Mouse (Mus musculus): ENCODE results near the gene Kcnk3.

Kcnk3 gene

DNA sequence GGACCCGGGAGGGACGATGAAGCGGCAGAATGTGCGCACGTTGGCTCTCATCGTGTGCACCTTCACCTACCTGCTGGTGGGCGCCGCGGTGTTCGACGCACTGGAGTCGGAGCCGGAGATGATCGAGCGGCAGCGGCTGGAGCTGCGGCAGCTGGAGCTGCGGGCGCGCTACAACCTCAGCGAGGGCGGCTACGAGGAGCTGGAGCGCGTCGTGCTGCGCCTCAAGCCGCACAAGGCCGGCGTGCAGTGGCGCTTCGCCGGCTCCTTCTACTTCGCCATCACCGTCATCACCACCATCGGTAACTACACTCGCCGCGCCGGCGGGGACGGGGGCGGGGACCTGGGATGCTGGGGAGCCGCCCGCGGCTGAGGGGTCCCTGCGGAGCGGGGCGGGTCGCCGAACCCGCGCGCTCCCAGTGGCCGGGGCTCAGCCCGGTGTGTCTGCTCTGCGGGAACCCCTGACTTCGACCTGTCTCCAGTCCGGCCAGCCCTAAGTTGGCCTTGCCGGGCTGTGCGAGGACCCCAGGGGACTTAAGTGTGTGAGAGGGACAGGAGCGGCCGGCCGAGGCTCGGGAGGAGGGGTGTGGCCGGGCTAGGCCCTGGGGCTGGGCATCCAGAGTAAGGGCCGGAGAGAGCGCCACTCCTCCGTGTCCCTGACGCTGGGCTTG lies 465 bp downstream of the Kcnk3 start:
- DNase-seq (ENCODE audit: low spot score) = no peak

DNA sequence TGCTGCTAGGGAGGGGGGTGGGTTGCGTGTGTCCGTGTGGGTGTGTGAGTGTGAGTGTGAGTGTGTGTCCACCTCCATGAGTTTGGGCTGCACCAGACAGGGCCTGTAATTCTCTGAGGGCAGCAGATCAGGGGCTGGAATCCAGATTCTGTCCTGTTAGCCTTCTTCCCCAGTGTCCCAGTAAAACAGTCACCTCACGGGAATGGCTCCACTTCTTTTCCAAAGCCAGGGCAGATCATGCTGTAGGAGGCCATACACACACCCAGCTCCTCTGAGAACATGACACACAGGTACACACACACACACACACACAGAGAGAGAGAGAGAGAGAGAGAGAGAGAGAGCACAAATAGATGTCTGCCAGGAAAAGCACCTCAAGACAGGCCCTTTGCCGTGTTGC lies 1.1 kb downstream of the Kcnk3 start:
- no peak for DNase-seq (ENCODE audit: low spot score)

DNA sequence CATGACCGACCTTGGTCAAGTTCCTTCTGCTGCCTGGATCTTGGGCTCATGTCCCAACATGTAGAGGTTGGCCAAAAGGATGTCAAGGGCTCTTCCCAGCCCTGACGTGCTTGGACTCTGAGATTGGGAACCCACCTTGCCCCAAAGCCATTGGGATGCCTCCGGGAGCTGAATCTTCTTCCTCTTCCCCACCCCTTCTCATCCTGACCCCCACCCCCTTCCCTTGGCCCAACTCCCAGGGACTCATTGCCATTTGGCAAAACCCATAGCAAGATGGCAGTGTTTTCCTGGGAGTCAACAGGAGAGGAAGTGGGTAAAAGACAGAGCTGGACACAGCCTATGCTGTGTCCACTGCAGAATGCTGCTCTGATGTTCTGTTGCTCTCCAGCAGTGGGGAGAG lies 1.6 kb downstream of the Kcnk3 start:
- DNase-seq (ENCODE audit: low spot score) = no peak

DNA sequence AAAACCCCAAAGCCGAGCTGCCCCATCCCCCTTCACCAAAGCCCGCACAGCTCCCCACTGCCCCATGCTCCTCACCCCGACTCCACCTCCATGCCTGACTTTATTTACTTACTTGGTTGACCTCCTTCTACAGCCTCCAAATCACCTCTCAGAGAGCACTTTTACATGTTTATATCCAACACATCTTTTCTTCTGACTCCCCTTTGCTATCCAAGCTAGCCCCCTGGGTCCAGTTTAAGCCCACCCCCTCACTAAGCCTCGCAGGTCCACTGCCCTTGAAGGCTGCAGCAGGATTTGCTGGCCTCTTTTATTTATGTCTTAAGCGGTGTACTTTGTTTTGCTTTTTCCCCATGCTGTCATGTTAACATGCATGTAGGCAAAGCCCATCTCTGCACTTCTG lies 2.3 kb downstream of the Kcnk3 start:
- no peak for DNase-seq (ENCODE audit: low spot score)

DNA sequence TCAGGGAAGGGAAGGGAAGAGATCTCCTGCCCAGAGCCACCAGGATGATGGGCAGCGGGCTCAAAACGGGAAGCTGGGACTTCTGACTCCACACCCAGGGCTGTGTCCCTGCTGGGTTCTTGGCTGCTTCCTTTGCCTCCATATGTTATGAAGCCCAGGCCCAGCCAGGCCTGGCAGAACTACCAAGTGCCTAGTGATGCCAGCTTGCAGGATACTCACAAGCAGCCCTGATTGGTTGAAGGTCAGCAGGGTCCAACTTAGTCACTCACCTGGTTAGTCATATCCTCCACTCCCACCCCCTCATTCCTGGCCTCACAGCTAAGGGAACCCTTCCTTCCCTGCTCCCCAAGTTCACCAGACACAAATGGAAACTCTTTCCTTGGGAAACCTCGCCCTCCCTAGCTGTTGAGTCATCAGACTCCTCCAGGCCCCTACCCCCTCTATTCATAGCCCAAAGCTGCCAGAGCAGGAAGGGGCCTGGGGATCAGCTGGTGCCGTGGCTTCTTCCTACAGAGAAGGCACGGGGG lies 3.3 kb downstream of the Kcnk3 start:
- no peak for DNase-seq (ENCODE audit: low spot score)

DNA sequence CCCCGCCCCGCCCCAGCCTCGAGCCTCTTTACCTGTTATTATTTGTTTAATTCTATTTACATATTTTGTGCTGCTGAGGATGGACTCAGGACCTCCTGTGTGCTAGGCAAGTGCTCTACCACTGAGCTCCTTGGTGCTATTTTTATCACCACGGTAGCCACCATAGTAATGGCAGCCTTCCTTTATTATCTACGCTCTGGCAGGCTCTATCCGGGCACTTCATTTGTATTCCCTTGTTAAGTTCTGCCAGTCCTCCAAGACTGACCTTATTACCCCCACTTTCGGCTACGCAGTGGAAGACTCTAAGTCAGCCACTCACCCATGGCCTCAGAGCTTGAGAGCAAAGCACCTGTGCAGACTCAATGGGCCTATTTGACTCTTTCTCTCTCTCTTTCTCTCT lies 3.8 kb downstream of the Kcnk3 start:
- no peak for DNase-seq (ENCODE audit: low spot score)

DNA sequence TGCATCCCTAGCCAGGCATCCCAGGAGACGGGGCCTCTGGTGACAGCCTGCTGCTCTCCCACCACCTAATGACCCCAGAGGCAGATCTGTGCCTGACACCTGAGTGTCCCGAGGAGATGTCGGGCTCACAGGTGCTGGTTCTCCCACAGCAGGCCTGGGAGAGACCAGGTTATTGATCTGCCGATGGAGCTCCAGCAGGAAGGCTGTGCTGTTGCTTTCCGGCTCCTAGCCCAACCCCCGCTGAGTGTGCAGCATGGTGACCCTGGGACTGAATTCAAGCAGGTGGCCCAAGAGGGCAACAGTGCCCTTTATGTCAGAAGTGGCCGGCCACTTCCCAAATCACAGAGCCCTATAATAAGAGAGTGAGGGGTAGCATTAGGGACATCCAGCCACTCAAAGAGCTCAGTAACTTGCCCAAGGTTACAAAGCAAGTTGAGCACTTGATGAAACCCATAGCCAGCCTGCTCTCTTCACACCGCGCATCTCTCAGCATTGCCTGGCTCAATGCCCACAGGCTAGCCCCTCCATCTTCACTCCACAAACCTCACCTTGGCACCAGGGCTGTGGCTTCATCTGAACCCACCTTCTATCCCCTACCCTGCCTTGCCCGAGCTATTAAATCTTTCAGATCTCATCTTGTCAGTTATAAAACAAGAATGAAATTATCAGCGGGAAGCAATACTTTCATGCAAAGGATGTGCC lies 4.5 kb downstream of the Kcnk3 start:
- no peak for DNase-seq (ENCODE audit: low spot score)

DNA sequence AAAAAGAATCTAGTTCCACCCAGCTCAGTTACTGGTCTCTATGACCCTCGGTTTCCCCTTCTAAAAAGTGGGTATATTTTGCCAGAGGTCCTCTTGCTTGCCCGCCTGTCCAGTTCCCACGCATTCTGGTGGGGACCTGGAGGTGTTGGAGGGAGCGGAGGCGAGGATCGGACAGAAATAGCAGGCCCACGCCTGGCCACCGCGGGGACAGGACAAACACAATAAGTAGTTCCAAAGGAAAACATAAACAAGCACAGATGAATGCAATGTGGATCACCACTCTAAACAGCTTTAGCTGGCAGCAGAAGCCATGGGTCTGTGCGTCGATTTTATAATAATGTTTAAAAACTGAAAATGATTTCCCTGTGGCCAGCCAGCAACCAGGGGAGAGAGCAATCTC lies 5.4 kb downstream of the Kcnk3 start:
- no peak for DNase-seq (ENCODE audit: low spot score)

DNA sequence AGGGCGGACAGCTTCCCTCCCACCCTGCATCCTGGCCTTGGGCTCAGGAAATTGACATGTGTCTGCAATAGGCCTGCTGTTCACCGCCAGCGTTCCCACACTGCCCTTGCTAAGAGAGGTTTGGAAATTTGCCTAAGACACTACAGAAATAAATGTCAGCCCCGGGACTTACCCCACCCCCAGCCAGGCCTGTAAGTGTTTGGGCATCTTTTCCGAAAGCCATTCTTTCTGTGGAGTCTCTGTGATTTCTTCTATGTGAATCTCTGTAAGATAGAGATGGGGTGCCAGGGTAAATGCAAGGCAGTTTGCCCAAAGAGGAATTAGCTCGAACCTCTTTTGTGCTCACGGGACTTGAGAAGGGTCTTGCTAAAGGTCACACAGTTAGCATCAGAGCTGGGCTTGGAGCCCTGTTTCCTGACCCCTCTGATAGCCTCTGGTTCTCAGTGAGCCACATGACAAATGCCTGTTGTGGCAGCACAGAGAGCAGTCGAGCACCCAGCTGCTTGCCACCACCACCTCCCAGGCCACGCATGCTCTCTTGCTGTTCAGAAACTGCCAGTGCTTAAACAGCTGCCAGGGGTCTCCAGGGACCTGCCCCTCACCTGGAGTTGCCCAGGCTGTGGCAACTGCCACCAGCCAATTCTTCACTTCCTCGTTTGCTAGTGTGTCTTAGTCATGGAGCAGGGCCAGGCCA lies 6.0 kb downstream of the Kcnk3 start:
- no peak for DNase-seq (ENCODE audit: low spot score)

DNA sequence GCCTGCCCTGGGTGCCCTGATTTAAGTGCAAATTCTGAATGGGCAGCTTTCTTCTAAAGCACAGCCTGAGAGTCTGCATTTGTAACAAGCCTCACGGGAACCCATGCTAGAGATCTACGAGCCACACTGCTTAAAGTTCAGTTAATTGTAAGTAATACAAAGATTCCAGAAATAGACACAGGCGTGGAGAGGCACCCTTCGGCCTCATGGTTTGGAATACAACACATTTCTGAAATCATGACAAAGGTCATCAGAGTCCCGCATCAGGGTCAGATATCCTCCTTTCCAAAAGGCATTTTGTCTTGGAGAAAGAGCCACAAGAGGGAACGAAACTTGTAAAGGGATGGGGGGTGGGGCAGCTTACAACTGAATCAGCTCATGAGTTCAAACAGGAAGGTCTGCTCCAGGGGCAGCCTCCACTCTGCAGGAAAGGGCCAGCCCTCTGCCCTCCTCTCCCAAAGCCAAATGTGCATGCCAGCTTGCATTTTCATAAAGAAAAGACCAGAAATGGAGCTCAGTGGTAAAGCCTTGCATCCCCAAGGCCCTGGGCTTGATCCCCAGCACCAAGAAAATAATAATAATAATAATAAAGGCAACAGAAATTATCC lies 7.1 kb downstream of the Kcnk3 start:
- DNase-seq (ENCODE audit: low spot score) = no peak

DNA sequence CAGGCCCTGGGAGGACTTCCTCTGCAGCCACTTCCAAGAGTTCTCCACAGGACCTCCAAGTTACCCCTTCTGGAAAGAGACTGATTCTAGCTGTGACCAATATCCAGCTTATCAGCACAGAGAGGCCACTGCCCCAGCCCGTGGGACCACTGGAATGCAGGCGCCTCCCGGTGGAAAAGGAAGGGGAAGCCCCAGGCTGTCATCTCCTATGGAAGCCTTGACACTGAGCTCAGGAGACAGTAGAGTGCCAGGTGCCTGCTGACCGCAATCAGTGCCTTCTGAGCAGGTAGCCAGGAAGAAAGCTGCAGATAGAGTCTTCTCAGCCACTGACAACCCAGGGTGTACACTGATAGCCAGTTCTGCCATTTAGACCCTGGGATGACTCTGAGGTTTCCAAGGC lies 13.4 kb downstream of the Kcnk3 start:
- no peak for DNase-seq (ENCODE audit: low spot score)

DNA sequence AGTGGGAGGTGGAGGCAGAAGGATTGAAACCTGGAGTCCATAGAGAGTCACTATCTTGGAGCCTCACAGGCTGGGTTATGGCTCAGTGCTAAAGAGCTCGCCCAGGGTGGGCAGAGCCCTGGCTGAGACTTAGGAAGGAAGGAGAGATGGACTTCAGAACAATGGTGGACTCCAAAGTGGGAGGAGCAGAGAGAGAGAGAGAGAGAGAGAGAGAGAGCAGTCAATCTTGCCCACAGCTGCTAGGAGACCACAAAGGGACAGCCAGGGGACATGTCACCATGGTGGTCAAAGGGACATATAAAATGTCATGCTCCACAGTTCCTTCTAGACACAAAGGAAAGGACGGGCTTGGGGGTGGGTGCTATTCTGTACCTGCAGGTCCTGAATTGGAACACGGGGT lies 15.3 kb downstream of the Kcnk3 start:
- no peak for DNase-seq (ENCODE audit: low spot score)

DNA sequence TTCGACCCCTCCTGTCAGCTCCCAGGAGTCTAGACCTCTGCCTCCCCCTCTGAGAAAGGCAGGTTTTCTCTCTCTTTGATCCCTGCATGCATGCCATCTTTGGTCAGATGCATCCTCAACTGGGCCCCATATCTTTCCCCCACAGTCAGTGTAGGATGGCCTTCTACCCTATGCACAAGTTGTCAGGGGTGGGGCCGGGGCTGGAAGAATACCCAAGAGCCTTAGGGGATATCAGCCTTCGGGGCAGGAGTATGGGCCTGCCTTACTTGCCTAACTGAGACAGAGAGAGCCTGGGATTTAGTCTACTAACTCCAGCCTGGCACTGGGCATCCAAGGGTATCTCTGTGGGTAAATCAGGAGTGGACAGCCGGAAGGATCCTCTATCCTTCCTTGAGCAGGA lies 16.0 kb downstream of the Kcnk3 start:
- DNase-seq (ENCODE audit: low spot score) = no peak

DNA sequence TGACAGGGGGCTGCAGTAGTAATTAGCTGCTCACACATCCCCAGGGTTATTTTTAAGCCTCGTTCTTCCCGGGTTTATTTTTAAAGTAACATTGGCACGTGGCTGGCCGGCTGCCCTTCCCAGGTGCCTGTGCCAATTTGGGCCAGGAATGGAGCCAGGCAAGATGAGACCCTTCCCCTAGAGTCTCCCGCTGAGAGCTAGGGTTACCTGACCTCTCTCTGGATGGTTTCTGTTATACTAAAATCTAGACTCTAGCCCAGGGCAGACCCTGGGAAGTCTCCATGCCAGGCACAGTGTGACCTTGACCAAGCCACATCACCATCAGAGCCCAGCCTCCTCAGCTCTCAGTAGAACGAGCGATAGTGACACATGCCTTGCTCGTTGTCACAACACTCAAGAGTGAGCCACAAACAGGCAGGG lies 16.8 kb downstream of the Kcnk3 start:
- DNase-seq (ENCODE audit: low spot score) = no peak

DNA sequence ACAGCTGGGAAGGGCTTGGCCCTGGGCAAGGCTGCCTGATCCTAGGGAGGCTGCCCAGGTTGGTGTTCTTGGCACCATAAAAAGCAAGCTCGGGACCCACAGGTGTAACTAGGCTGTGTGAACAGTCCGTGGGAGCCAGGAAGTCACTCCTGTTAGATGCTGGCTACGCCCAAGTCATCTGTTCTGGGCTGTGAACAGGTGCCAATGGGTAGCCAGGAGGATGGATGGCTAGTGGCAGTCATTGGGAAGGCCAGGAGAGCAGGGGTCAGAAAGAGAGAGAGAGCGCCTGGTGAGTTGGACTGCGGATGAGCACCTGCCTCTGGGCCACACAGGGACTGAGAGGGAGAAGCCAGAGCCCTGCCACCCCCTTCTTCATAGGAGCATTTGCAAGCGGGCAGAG lies 17.7 kb downstream of the Kcnk3 start:
- no peak for DNase-seq (ENCODE audit: low spot score)

DNA sequence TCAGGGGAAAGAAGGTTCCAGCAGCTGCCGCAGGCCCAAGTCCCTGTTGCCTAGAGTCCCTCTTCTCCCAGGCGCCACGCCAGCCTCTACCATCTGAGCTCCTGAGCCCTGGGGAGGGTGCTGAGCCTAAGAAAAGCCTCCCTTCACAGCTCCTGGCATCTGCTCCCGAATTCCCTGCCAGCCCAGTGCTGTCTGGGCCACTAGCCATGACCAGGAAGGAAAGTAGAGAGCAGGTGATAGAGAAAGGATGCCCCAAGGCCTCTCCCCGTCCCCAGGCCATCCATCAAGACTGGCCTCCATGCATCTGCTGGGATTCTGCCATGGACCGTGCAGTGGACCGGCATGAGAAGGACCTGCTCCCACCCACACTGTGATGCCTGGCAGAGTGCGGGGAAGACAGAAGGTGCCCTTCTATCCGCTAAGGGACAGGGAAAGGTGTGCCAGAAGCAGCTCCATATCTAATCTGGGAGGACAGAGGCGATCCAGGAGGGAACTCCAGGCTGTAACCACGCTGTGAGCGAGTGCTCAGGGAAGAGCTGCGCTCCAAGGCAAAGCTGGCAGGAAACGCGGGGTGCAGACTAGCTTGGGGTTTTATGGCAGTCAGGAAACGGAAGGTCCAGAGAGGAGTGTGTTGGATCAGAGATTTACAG lies 18.6 kb downstream of the Kcnk3 start:
- peak; percentile 74 for DNase-seq (ENCODE audit: low spot score)

DNA sequence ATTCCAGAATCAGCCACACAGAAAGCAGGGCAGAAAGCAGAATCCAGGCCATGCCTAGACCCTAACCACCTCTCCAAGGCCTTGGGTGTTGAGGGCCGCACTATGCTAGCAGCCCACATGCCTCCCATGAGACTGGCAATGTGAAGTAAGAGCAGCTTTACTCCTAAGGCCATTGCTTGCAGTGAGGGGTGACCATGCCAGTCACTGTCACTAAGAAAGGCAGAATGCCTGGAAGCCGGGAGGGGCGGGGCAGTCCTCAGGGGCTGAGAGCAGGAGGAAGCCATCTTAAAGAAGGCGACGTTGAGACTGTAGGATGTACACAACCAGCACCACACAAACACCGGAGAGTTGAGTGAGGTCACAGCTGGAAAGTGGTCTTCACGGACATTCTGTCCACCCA lies 21.1 kb downstream of the Kcnk3 start:
- no peak for DNase-seq (ENCODE audit: low spot score)

DNA sequence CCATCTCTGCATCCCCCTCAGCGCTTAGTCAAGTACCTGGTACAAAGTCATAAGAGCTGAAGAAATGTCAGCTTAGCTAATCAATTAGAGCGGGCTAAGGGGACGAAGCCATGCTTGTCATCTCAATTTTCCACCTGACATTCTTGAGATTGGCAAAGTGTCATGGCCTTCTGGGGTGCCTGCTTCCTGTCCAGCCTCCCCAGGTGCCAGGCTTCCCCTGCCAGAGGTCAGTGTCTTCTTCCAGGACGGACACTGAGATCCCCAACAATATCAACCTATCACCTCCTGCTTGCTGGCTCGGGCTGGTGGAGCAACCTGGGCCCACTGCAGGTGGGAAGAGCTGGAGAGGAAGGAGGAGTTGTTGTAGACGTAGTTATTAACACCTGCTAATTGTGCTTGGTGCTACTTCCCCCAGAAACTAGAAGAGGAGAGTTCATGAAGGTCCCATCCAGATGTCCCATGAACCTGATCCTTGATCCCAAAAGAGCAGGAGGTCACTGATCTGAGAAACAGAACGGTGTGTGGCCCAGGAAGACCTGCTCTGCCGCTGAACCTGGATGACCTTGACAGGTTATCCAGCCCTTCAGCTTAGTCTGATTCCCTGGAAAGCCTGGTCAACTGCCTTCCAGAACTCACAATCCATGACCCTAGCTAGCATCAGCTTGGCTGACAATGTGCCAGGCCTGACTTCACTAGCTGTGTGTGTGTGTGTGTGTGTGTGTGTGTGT lies 22.1 kb downstream of the Kcnk3 start:
- no peak for DNase-seq (ENCODE audit: low spot score)

DNA sequence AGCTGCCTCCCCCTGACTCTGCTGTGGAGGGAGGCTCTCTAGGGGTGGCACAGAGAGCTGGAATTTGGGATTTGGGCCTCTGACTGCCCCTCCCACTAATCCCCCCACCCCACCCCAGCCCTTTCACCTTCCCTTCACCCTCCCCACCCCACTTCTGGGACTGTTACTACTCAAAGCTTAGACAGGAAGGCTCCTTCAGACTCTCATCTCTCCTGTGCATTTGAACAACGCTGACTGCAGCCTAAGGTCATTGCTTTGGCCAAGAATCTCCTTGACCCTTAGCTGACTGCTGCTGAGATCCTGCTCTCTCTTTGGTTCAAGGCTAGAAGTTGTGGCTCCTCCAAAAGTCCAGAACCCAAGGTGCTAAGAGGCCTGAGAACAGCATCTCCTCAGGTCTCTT lies 23.1 kb downstream of the Kcnk3 start:
- DNase-seq (ENCODE audit: low spot score) = no peak

DNA sequence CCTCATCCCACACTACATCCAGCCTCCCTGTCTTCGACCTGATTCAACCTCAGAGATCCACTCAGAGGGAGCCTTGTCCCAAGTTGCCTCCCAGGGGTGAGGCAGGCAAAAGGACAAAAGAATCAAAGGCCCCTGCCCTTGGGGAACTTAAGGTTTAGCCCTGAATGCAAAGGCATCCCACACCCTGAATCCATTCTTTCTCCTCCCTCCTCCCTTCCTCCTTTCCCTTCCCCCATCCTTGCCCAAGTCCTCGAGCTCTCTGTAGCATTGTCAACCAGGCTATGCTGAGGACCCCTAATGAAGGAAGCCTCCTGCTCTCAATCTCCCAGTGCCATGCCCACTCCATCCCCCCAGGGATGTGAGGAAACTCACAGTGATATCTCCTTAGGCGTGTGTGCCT lies 23.7 kb downstream of the Kcnk3 start:
- no peak for DNase-seq (ENCODE audit: low spot score)

DNA sequence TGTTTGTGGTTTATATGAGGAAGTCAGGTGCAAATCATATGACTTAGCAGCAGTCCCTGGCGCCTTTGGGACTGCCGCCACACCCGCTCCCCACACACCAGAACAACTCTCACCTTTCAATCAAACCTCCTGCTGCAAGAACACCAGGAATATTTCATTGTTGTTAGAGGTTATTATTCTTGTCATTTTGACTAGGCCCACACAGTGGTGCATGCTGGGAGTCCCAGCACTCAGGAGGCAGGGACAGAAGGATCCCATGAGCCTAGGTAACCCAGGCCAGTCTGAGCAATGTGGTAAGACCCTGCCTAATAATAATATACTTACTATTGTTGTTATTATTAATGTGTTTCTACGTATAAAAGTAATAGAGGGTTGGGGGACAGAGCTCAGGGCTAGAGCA lies 24.6 kb downstream of the Kcnk3 start:
- DNase-seq (ENCODE audit: low spot score) = no peak

DNA sequence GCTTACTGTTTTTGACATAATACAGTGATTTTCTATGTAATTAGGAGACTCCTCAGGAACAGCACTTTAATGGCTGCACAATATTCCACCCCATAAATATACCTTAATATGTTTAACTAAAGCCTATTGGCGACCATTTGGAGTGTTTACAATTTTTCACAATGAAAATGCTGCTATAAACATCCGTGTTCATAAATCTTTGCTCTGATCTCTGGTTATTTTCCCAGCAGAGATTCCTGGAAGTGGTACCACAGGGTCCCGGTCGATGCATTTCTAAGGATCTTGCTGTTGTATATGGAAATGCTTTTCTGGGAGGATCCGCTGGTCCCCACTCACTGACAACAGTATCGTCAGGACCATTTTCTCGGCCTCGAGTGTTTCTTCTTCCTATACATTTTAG lies 25.3 kb downstream of the Kcnk3 start:
- no peak for DNase-seq (ENCODE audit: low spot score)
